Mouse (Mus musculus): Measurements from ENCODE around the gene Cacfd1. TPM values are rescaled to one million over a fixed set of nuclear protein-coding genes. Genes with fewer than 3 reads are reported as not detected.

Cacfd1 gene
- polyA plus RNA-seq, 1 experiment from 2014 or later: 35.1 TPM

GRCm38 (mm10) chr2:27045979-27046770 lies 36.4 kb downstream of the Cacfd1 start:
- no peak overlapping the region for H3K4me2 ChIP-seq (replicated peaks; ENCODE audit: low read depth)
- DNase-seq (ENCODE audit: low spot score) (no peak), ATAC-seq (ENCODE audit: low FRiP score, low TSS enrichment) (peak; percentile 70)
- H3K36me3 ChIP-seq (ENCODE audit: control insufficient read depth, insufficient read depth, low read length): no peaks in the 10 kb centered on the region
- no peaks in the 10 kb centered on the region for H3K9me3 ChIP-seq (ENCODE audit: control insufficient read depth, low read length)
- H3K27me3 ChIP-seq (ENCODE audit: control insufficient read depth, insufficient read depth, low read length): no peaks in the 10 kb centered on the region
- WGBS: 64% methylated on average over 8 of the region's 8 CpGs
- no peaks in the 10 kb centered on the region for H3K4me1 ChIP-seq (replicated peaks; ENCODE audit: control insufficient read depth, insufficient read depth)
- H3K9ac ChIP-seq (ENCODE audit: low read length): no peak overlapping the region
- H3K27ac ChIP-seq (replicated peaks): peak overlapping the region; percentile 65
- H3K4me3 ChIP-seq (ENCODE audit: low read depth, low read length): no peak overlapping the region
- TF ChIP-seq CTCF (IDR thresholded peaks at IDR 0.05; ENCODE audit: low read depth) (no peak; the same call in 1 of the 2 replicates), EP300 (optimal IDR thresholded peaks at IDR 0.05) (no peak)

GRCm38 (mm10) chr2:27049408-27049807 lies 39.7 kb downstream of the Cacfd1 start:
- no peak overlapping the region for H3K9ac ChIP-seq (ENCODE audit: low read length)
- DNase-seq (ENCODE audit: low spot score) (no peak), ATAC-seq (ENCODE audit: low FRiP score, low TSS enrichment) (no peak)
- 29% methylated on average over 6 of the region's 6 CpGs for WGBS
- TF ChIP-seq CTCF (IDR thresholded peaks at IDR 0.05; ENCODE audit: low read depth) (no peak), EP300 (optimal IDR thresholded peaks at IDR 0.05) (no peak)
- H3K4me2 ChIP-seq (replicated peaks; ENCODE audit: low read depth): no peak overlapping the region
- H3K4me1 ChIP-seq (replicated peaks; ENCODE audit: control insufficient read depth, insufficient read depth): no peaks in the 10 kb centered on the region
- H3K4me3 ChIP-seq (ENCODE audit: low read depth, low read length): no peak overlapping the region
- H3K27ac ChIP-seq (replicated peaks): no peak overlapping the region
- H3K9me3 ChIP-seq (ENCODE audit: control insufficient read depth, low read length): no peaks in the 10 kb centered on the region
- H3K36me3 ChIP-seq (ENCODE audit: control insufficient read depth, insufficient read depth, low read length): no peaks in the 10 kb centered on the region
- H3K27me3 ChIP-seq (ENCODE audit: control insufficient read depth, insufficient read depth, low read length): no peaks in the 10 kb centered on the region

- Histone ChIP-seq H3K9me3 (ENCODE audit: control insufficient read depth, low read length) (no peaks in the 10 kb centered on the region), H3K4me1 (replicated peaks; ENCODE audit: control insufficient read depth, insufficient read depth) (0 out of 2 replicates have a peak, but pooled peaks cover 2% of the 10 kb centered on the region), H3K4me2 (replicated peaks; ENCODE audit: low read depth) (no peak overlapping the region), H3K9ac (ENCODE audit: low read length) (no peak overlapping the region), H3K27me3 (ENCODE audit: control insufficient read depth, insufficient read depth, low read length) (no peaks in the 10 kb centered on the region), H3K27ac (replicated peaks) (no peak overlapping the region), H3K4me3 (ENCODE audit: low read depth, low read length) (no peak overlapping the region), H3K36me3 (ENCODE audit: control insufficient read depth, insufficient read depth, low read length) (no peaks in the 10 kb centered on the region)
- 35% methylated on average over 4 of the region's 4 CpGs for WGBS
- DNase-seq (ENCODE audit: low spot score) (no peak), ATAC-seq (ENCODE audit: low FRiP score, low TSS enrichment) (no peak)
- TF ChIP-seq EP300 (optimal IDR thresholded peaks at IDR 0.05): no peak
- TF ChIP-seq CTCF (IDR thresholded peaks at IDR 0.05; ENCODE audit: low read depth): no peak
Measured at GRCm38 (mm10) chr2:27058251-27058650, 48.5 kb downstream of the Cacfd1 start.

DNA sequence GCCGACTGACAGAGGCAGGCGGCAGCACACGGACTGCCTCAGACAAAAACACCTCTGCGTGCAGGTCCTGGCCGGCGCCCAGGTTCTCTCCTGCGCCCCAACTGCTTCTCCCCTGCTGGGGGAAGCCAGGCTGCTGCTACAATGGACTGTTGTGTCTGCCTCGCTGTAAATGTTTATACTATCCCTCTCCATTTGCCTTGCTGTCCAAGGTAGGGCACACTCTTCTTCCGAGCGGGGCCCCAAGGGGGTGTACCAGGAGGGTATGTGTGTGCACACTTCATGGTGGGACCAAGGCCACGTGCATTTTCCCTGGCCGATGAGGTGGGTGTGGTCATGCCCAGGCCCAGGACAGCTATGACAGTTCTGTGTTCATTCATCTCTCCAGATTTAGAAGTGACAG lies 49.0 kb downstream of the Cacfd1 start:
- 0 out of 2 replicates have a peak, but pooled peaks cover 2% of the 10 kb centered on the region for H3K4me1 ChIP-seq (replicated peaks; ENCODE audit: control insufficient read depth, insufficient read depth)
- WGBS: 17% methylated on average over 12 of the region's 12 CpGs
- DNase-seq (ENCODE audit: low spot score) (no peak), ATAC-seq (ENCODE audit: low FRiP score, low TSS enrichment) (no peak)
- H3K9ac ChIP-seq (ENCODE audit: low read length): peak overlapping the region; percentile 13; the same call in 1 of the 2 replicates
- no peak for TF ChIP-seq EP300 (optimal IDR thresholded peaks at IDR 0.05)
- peak; percentile 11; the same call in 1 of the 2 replicates for TF ChIP-seq CTCF (IDR thresholded peaks at IDR 0.05; ENCODE audit: low read depth)
- no peaks in the 10 kb centered on the region for H3K27me3 ChIP-seq (ENCODE audit: control insufficient read depth, insufficient read depth, low read length)
- no peak overlapping the region for H3K4me3 ChIP-seq (ENCODE audit: low read depth, low read length)
- H3K27ac ChIP-seq (replicated peaks): no peak overlapping the region
- H3K9me3 ChIP-seq (ENCODE audit: control insufficient read depth, low read length): no peaks in the 10 kb centered on the region
- no peak overlapping the region for H3K4me2 ChIP-seq (replicated peaks; ENCODE audit: low read depth)
- no peaks in the 10 kb centered on the region for H3K36me3 ChIP-seq (ENCODE audit: control insufficient read depth, insufficient read depth, low read length)

GRCm38 (mm10) chr2:27059187-27059586 lies 49.5 kb downstream of the Cacfd1 start:
- H3K27me3 ChIP-seq (ENCODE audit: control insufficient read depth, insufficient read depth, low read length): no peaks in the 10 kb centered on the region
- H3K27ac ChIP-seq (replicated peaks): no peak overlapping the region
- H3K4me2 ChIP-seq (replicated peaks; ENCODE audit: low read depth): no peak overlapping the region
- H3K4me3 ChIP-seq (ENCODE audit: low read depth, low read length): no peak overlapping the region
- WGBS: 72% methylated on average over 9 of the region's 9 CpGs
- DNase-seq (ENCODE audit: low spot score) (no peak), ATAC-seq (ENCODE audit: low FRiP score, low TSS enrichment) (no peak)
- H3K9ac ChIP-seq (ENCODE audit: low read length): peak overlapping the region; percentile 13; the same call in 1 of the 2 replicates
- 0 out of 2 replicates have a peak, but pooled peaks cover 2% of the 10 kb centered on the region for H3K4me1 ChIP-seq (replicated peaks; ENCODE audit: control insufficient read depth, insufficient read depth)
- TF ChIP-seq EP300 (optimal IDR thresholded peaks at IDR 0.05): no peak
- TF ChIP-seq CTCF (IDR thresholded peaks at IDR 0.05; ENCODE audit: low read depth): no peak
- H3K9me3 ChIP-seq (ENCODE audit: control insufficient read depth, low read length): no peaks in the 10 kb centered on the region
- no peaks in the 10 kb centered on the region for H3K36me3 ChIP-seq (ENCODE audit: control insufficient read depth, insufficient read depth, low read length)

GRCm38 (mm10) chr2:27067124-27067523 lies 57.4 kb downstream of the Cacfd1 start:
- TF ChIP-seq EP300 (optimal IDR thresholded peaks at IDR 0.05) (no peak), CTCF (IDR thresholded peaks at IDR 0.05; ENCODE audit: low read depth) (no peak)
- peaks cover 5% of the 10 kb centered on the region; the same call in 1 of the 2 replicates for H3K4me1 ChIP-seq (replicated peaks; ENCODE audit: control insufficient read depth, insufficient read depth)
- no peak for ATAC-seq (ENCODE audit: low FRiP score, low TSS enrichment)

More at GRCm38 (mm10) chr2:27067124-27067523, 57.4 kb downstream of the Cacfd1 start:
- 95% methylated on average over 2 of the region's 2 CpGs for WGBS
- Histone ChIP-seq H3K4me2 (replicated peaks; ENCODE audit: low read depth) (no peak overlapping the region), H3K36me3 (ENCODE audit: control insufficient read depth, insufficient read depth, low read length) (no peaks in the 10 kb centered on the region), H3K9me3 (ENCODE audit: control insufficient read depth, low read length) (no peaks in the 10 kb centered on the region), H3K9ac (ENCODE audit: low read length) (no peak overlapping the region), H3K27me3 (ENCODE audit: control insufficient read depth, insufficient read depth, low read length) (no peaks in the 10 kb centered on the region), H3K27ac (replicated peaks) (no peak overlapping the region), H3K4me3 (ENCODE audit: low read depth, low read length) (no peak overlapping the region)
- no peak for DNase-seq (ENCODE audit: low spot score)

All from stomach, postnatal 0 days (tissue).